Mouse (Mus musculus): Measurements from ENCODE around the gene Tlx3. TPM values are rescaled to one million over a fixed set of nuclear protein-coding genes. Genes with fewer than 3 reads are reported as not detected.
A peak's percentile ranks its signal among the peaks of the same experiment; 100 is the strongest.

Gene Tlx3
- 21.2 and 23.0 TPM in 2 replicates for polyA plus RNA-seq (2014; fragmentation: Nextera tagmentation; extraction: Ambion mirVana)

GRCm38 (mm10) chr11:33203383-33204328, at the start of gene Tlx3:
Gene Tlx3, minus strand, starts transcription at chr11:33203589.
- Histone ChIP-seq H3K36me3 (replicated peaks; ENCODE audit: control insufficient read depth, insufficient read depth) (no peaks in the 10 kb centered on the region), H3K27ac (peak within 1 kb of the TSS; percentile 81), H3K4me2 (replicated peaks) (peak within 1 kb of the TSS; percentile 45), H3K27me3 (ENCODE audit: control insufficient read depth, insufficient read depth, low read length) (peaks cover 77% of the 10 kb centered on the region), H3K4me1 (replicated peaks; ENCODE audit: control insufficient read depth, insufficient read depth, low read length) (0 out of 2 replicates have a peak, but pooled peaks cover 3% of the 10 kb centered on the region), H3K4me3 (replicated peaks; ENCODE audit: low read length) (peak within 1 kb of the TSS; percentile 39), H3K9ac (peak within 1 kb of the TSS; percentile 56), H3K9me3 (ENCODE audit: control insufficient read depth, low read length) (0 out of 2 replicates have a peak, but pooled peaks cover 5% of the 10 kb centered on the region)
- WGBS = under 1% methylated on average over 81 of the region's 81 CpGs
- DNase-seq (ENCODE audit: low spot score) (peak; percentile 74), ATAC-seq (ENCODE audit: low FRiP score) (peak; percentile 61)

GRCm38 (mm10) chr11:33240295-33240694, 36.9 kb upstream of the Tlx3 start:
- H3K9ac ChIP-seq = no peak overlapping the region
- H3K36me3 ChIP-seq (replicated peaks; ENCODE audit: control insufficient read depth, insufficient read depth) = no peaks in the 10 kb centered on the region
- H3K4me3 ChIP-seq (replicated peaks; ENCODE audit: low read length) = no peak overlapping the region
- H3K27me3 ChIP-seq (ENCODE audit: control insufficient read depth, insufficient read depth, low read length) = no peaks in the 10 kb centered on the region
- WGBS = 59% methylated on average over 3 of the region's 3 CpGs
- ATAC-seq (ENCODE audit: low FRiP score) (no peak), DNase-seq (ENCODE audit: low spot score) (no peak)
- H3K4me1 ChIP-seq (replicated peaks; ENCODE audit: control insufficient read depth, insufficient read depth, low read length) = no peaks in the 10 kb centered on the region
- H3K27ac ChIP-seq = no peak overlapping the region
- H3K9me3 ChIP-seq (ENCODE audit: control insufficient read depth, low read length) = no peaks in the 10 kb centered on the region
- no peak overlapping the region for H3K4me2 ChIP-seq (replicated peaks)

GRCm38 (mm10) chr11:33234134-33234533, 30.7 kb upstream of the Tlx3 start:
- H3K4me3 ChIP-seq (replicated peaks; ENCODE audit: low read length) = no peak overlapping the region
- H3K4me1 ChIP-seq (replicated peaks; ENCODE audit: control insufficient read depth, insufficient read depth, low read length) = peaks cover 7% of the 10 kb centered on the region
- no peak for ATAC-seq (ENCODE audit: low FRiP score)
- no peaks in the 10 kb centered on the region for H3K36me3 ChIP-seq (replicated peaks; ENCODE audit: control insufficient read depth, insufficient read depth)
- no peaks in the 10 kb centered on the region for H3K27me3 ChIP-seq (ENCODE audit: control insufficient read depth, insufficient read depth, low read length)
- H3K9me3 ChIP-seq (ENCODE audit: control insufficient read depth, low read length) = no peaks in the 10 kb centered on the region
- no peak overlapping the region for H3K9ac ChIP-seq
- WGBS = 28% methylated on average over 3 of the region's 3 CpGs
- DNase-seq (ENCODE audit: low spot score) = no peak
- peak overlapping the region; percentile 11; the same call in 1 of the 2 replicates for H3K27ac ChIP-seq
- H3K4me2 ChIP-seq (replicated peaks) = no peak overlapping the region

DNA sequence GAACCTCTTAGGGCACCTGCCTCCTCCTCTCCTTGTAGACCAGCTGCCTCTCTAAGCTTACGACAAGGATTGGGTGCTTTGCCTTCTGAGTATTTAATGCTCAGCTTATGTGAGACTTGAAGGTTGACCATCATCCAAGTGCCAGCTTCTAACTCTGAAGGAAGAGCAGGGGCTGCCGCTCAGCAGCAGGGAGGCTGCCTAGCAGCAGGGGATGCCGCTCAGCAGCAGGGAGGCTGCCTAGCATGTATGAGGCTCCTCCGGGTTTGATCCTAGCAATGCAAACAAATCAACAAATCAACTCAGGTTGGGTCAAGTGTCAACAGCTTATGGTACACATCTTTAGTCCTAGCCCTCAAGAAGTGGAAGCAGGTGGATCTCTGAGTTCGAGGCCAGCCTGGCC, 28.7 kb upstream of the Tlx3 start:
- Histone ChIP-seq H3K27me3 (ENCODE audit: control insufficient read depth, insufficient read depth, low read length) (no peaks in the 10 kb centered on the region), H3K9ac (no peak overlapping the region), H3K36me3 (replicated peaks; ENCODE audit: control insufficient read depth, insufficient read depth) (no peaks in the 10 kb centered on the region), H3K4me3 (replicated peaks; ENCODE audit: low read length) (no peak overlapping the region), H3K9me3 (ENCODE audit: control insufficient read depth, low read length) (no peaks in the 10 kb centered on the region), H3K4me2 (replicated peaks) (no peak overlapping the region), H3K4me1 (replicated peaks; ENCODE audit: control insufficient read depth, insufficient read depth, low read length) (peaks cover 7% of the 10 kb centered on the region), H3K27ac (no peak overlapping the region)
- WGBS = 77% methylated on average over 5 of the region's 5 CpGs
- ATAC-seq (ENCODE audit: low FRiP score) = no peak
- no peak for DNase-seq (ENCODE audit: low spot score)

- H3K4me3 ChIP-seq (replicated peaks; ENCODE audit: low read length) = no peak overlapping the region
- no peak overlapping the region for H3K9ac ChIP-seq
- H3K36me3 ChIP-seq (replicated peaks; ENCODE audit: control insufficient read depth, insufficient read depth) = no peaks in the 10 kb centered on the region
- no peak for DNase-seq (ENCODE audit: low spot score)
- 93% methylated on average over 2 of the region's 2 CpGs for WGBS
- no peaks in the 10 kb centered on the region for H3K27me3 ChIP-seq (ENCODE audit: control insufficient read depth, insufficient read depth, low read length)
- no peaks in the 10 kb centered on the region for H3K9me3 ChIP-seq (ENCODE audit: control insufficient read depth, low read length)
- H3K4me1 ChIP-seq (replicated peaks; ENCODE audit: control insufficient read depth, insufficient read depth, low read length) = peaks cover 3% of the 10 kb centered on the region; the same call in 1 of the 2 replicates
- no peak overlapping the region for H3K4me2 ChIP-seq (replicated peaks)
- ATAC-seq (ENCODE audit: low FRiP score) = no peak
- no peak overlapping the region for H3K27ac ChIP-seq
Measured at GRCm38 (mm10) chr11:33228186-33228585, 24.8 kb upstream of the Tlx3 start.

DNA sequence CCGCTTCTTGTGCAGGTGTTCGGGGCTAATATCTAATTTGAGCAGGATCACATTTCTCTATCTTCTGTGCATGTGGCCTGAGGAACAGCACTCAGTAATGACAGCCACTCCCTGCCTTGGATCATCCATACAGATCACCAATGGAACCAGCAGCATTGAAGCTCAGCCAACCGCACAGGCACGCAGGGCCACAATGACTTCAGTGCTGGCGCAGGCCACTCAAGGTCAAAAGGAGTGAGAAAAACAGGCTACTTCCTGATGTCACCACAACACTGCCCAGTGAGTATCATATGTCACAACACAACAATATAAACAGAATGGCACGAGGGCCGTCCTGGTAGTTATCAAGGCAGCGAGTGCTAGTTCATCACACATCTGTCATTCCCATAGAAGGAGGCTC, 23.1 kb upstream of the Tlx3 start:
- 56% methylated on average over 8 of the region's 8 CpGs for WGBS
- no peak overlapping the region for H3K4me2 ChIP-seq (replicated peaks)
- no peaks in the 10 kb centered on the region for H3K9me3 ChIP-seq (ENCODE audit: control insufficient read depth, low read length)
- no peak overlapping the region for H3K4me3 ChIP-seq (replicated peaks; ENCODE audit: low read length)
- no peaks in the 10 kb centered on the region for H3K36me3 ChIP-seq (replicated peaks; ENCODE audit: control insufficient read depth, insufficient read depth)
- no peaks in the 10 kb centered on the region for H3K27me3 ChIP-seq (ENCODE audit: control insufficient read depth, insufficient read depth, low read length)
- ATAC-seq (ENCODE audit: low FRiP score) (no peak), DNase-seq (ENCODE audit: low spot score) (no peak)
- H3K27ac ChIP-seq = no peak overlapping the region
- peaks cover 5% of the 10 kb centered on the region; the same call in 1 of the 2 replicates for H3K4me1 ChIP-seq (replicated peaks; ENCODE audit: control insufficient read depth, insufficient read depth, low read length)
- H3K9ac ChIP-seq = no peak overlapping the region

DNA sequence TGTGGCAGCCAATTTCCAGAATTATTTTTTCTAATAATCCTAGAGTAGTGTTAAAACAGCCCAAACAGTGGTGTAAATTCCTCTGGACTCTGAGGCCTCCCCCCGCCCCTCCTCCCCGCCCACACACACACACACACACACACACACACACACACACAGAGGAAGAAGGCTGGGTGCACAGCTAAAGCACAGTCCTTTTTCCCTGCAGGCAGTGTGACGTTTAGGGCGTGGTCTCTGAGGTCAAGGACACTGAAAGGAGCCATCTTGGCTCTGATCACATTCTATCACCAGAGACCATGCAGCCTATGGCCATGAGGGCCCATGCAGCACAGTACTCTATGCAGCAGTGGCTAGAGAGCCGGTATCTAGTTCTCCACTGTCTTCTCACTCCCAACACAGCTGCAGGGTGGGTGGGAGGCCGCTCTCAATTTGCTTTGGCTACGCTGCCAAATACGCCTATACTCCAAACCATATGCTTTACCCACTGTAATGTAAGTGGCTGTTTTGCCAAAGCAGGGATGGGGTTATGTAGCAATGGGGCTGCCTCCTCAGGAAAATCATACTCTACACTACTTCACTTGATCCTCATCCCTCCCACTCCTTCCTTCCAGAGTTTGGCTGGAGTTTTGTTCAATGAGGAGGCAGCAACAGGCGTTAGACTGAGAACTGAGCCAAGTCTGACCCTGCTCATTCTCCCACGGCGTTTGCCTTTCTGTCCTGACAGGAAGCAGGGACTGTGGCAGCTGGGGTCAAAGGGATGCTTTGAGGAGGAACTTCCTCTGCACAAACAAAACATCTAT, 18.4 kb upstream of the Tlx3 start:
- 68% methylated on average over 11 of the region's 11 CpGs for WGBS
- ATAC-seq (ENCODE audit: low FRiP score) = no peak

DNA sequence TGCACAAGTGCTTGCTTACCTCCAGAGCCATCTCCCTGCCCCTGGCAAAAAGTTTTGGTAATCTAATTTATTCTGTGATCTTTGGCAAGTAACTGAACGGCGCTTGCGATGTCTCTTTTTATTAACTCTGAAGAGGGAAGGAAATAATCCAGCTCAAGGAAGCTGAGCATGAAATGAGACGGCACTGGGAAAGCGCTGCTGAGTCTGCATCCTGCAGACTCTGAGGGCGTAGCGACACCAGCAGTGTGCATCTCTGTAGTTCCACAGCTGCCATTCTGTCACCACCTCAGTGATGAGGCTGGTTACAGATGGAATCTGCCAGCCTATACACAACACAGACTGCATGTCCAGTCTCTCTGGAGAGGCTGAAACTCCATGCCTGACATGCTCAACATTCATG, 17.4 kb upstream of the Tlx3 start:
- no peak for ATAC-seq (ENCODE audit: low FRiP score)
- Histone ChIP-seq H3K27me3 (ENCODE audit: control insufficient read depth, insufficient read depth, low read length) (no peaks in the 10 kb centered on the region), H3K9ac (no peak overlapping the region), H3K9me3 (ENCODE audit: control insufficient read depth, low read length) (no peaks in the 10 kb centered on the region), H3K4me3 (replicated peaks; ENCODE audit: low read length) (no peak overlapping the region), H3K4me2 (replicated peaks) (no peak overlapping the region), H3K27ac (no peak overlapping the region), H3K4me1 (replicated peaks; ENCODE audit: control insufficient read depth, insufficient read depth, low read length) (peaks cover 8% of the 10 kb centered on the region; the same call in 1 of the 2 replicates), H3K36me3 (replicated peaks; ENCODE audit: control insufficient read depth, insufficient read depth) (no peaks in the 10 kb centered on the region)
- 61% methylated on average over 7 of the region's 7 CpGs for WGBS
- no peak for DNase-seq (ENCODE audit: low spot score)

More for the DNA sequence above, 18.4 kb upstream of the Tlx3 start:
- no peaks in the 10 kb centered on the region for H3K36me3 ChIP-seq (replicated peaks; ENCODE audit: control insufficient read depth, insufficient read depth)
- H3K27ac ChIP-seq = 0 out of 2 replicates have a peak overlapping the region, but pooled peaks have one; percentile 11
- H3K9me3 ChIP-seq (ENCODE audit: control insufficient read depth, low read length) = no peaks in the 10 kb centered on the region
- peaks cover 8% of the 10 kb centered on the region; the same call in 1 of the 2 replicates for H3K4me1 ChIP-seq (replicated peaks; ENCODE audit: control insufficient read depth, insufficient read depth, low read length)
- H3K4me2 ChIP-seq (replicated peaks) = no peak overlapping the region
- H3K9ac ChIP-seq = no peak overlapping the region
- no peaks in the 10 kb centered on the region for H3K27me3 ChIP-seq (ENCODE audit: control insufficient read depth, insufficient read depth, low read length)
- DNase-seq (ENCODE audit: low spot score) = no peak
- no peak overlapping the region for H3K4me3 ChIP-seq (replicated peaks; ENCODE audit: low read length)

All from hindbrain, embryonic 14.5 days (tissue).